In genomic region chr15:99539891-99540290, GRCm38 (mm10) we compare ENCODE assay signal across 21 mouse cellular contexts. TPM values are rescaled to one million over a fixed set of nuclear protein-coding genes. Genes with fewer than 3 reads are reported as not detected.
"Had no signal": no experiment of that assay in that cellular context is flagged by ENCODE, and none has a peak within 500 bp of the region (broad histone marks: within the 10 kb centered on the region; RNA-seq: fewer than 3 reads in every experiment).

No protein-coding gene starts in this region.

- DNase-seq: liver, embryonic 13.5 days; liver, postnatal 0 days; lung, embryonic 14.5 days; right cerebral cortex, postnatal 14 days; thymus, adult 2 months; thymus, postnatal 25 days; thymus, postnatal 4 days had no signal

- ATAC-seq: liver, postnatal 0 days; midbrain, embryonic 13.5 days; midbrain, embryonic 15.5 days had no signal

- H3K36me3 ChIP-seq: liver, embryonic 13.5 days; liver, embryonic 15.5 days; midbrain, embryonic 13.5 days; midbrain, embryonic 15.5 days; neural tube, embryonic 13.5 days; neural tube, embryonic 15.5 days; stomach, embryonic 15.5 days had no signal

- H3K27ac ChIP-seq: liver, embryonic 13.5 days; liver, embryonic 15.5 days; macrophage; midbrain, embryonic 13.5 days; midbrain, embryonic 15.5 days; neural tube, embryonic 13.5 days; neural tube, embryonic 15.5 days; stomach, embryonic 15.5 days had no signal

- H3K9me3 ChIP-seq: liver, embryonic 13.5 days; liver, embryonic 15.5 days; megakaryocyte, embryonic 14.5 days; midbrain, embryonic 13.5 days; midbrain, embryonic 15.5 days; neural tube, embryonic 13.5 days; neural tube, embryonic 15.5 days; stomach, embryonic 15.5 days had no signal

- H3K27me3 ChIP-seq: midbrain, embryonic 15.5 days; neural tube, embryonic 15.5 days; stomach, embryonic 15.5 days had no signal

- H3K4me3 ChIP-seq: liver, embryonic 13.5 days; liver, embryonic 15.5 days; megakaryocyte, embryonic 14.5 days; midbrain, embryonic 13.5 days; midbrain, embryonic 15.5 days; neural tube, embryonic 13.5 days; neural tube, embryonic 15.5 days; stomach, embryonic 15.5 days had no signal

- H3K4me1 ChIP-seq: liver, embryonic 13.5 days; liver, embryonic 15.5 days; megakaryocyte, embryonic 14.5 days; stomach, embryonic 15.5 days had no signal

- H3K9ac ChIP-seq: liver, embryonic 13.5 days; liver, embryonic 15.5 days; liver, postnatal 0 days; lung, embryonic 14.5 days; midbrain, embryonic 13.5 days; midbrain, embryonic 15.5 days; neural tube, embryonic 13.5 days; neural tube, embryonic 15.5 days; stomach, embryonic 15.5 days had no signal

- H3K4me2 ChIP-seq: liver, embryonic 11.5 days; liver, embryonic 13.5 days; liver, embryonic 15.5 days; lung, embryonic 14.5 days; midbrain, embryonic 11.5 days; midbrain, embryonic 13.5 days; midbrain, embryonic 15.5 days; neural tube, embryonic 13.5 days; neural tube, embryonic 15.5 days; stomach, embryonic 15.5 days had no signal

RNA-seq across cellular contexts. Expression of gene Faim2, which starts 11.9 kb away (rescaled TPM):
- polyA plus RNA-seq: liver, postnatal 0 days; macrophage had no signal

RNA-seq across cellular contexts. Expression of gene Aqp2, which starts 39.0 kb away (rescaled TPM):
- polyA plus RNA-seq: liver, embryonic 11.5 days; liver, embryonic 13.5 days; liver, embryonic 15.5 days; liver, postnatal 0 days; lung, embryonic 14.5 days; lung, embryonic 16.5 days; macrophage; midbrain, embryonic 11.5 days; midbrain, embryonic 13.5 days; midbrain, embryonic 15.5 days; midbrain, postnatal 0 days; neural tube, embryonic 11.5 days; neural tube, embryonic 13.5 days; neural tube, embryonic 15.5 days; stomach, embryonic 15.5 days; urinary bladder, adult 2 months had no signal

RNA-seq across cellular contexts. Expression of gene Aqp5, which starts 50.7 kb away (rescaled TPM):
- polyA plus RNA-seq: liver, postnatal 0 days; macrophage had no signal
